Mouse (Mus musculus) ES-CJ7 (cell line): ENCODE results near the gene Fcgr4.

Source experiments
- DNase-seq: peaks from one replicate; pipeline ENCODE4 v3.0.0; 2011; ENCODE audit warnings: low read depth, low spot score

The Fcgr4 gene

DNA sequence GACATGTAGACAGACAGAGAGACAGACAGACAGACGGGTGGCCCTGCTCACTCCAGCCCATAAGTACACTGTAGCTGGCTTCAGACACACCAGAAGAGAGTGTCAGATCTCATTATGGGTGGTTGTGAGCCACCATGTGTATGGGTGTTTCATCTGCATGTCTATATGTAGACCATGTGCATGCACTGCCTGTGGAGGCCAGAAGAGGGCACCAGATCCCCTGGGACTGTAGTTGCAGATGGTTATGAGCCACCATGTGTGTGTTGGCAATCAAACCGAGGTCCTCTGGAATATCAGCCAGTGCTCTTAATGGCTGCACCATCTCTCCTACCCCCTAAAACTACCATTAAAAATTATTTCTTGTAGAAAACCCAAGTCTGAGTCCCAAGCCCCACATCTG, 11.8 kb upstream of the Fcgr4 start:
- DNase-seq = peak; percentile 83

DNA sequence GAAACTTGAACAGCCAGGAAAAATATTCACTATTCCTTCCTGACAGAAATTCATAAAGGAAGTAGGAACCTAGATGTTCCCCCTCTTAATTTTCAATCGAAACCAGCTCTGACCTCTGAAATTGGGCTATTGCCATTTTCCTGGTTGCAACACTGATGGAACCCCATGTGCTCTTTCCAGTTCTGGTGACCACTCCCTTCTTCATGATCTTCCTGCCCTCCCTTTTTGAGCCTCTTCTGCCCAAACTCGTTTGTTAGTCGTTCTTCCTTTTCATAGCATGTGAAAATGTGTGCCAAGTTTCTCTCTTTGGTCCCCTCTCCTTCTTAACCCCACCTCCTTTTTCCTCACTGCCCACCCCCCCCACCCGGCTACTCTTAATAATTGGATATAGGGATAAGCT, 7.0 kb upstream of the Fcgr4 start:
- no peak for DNase-seq

DNA sequence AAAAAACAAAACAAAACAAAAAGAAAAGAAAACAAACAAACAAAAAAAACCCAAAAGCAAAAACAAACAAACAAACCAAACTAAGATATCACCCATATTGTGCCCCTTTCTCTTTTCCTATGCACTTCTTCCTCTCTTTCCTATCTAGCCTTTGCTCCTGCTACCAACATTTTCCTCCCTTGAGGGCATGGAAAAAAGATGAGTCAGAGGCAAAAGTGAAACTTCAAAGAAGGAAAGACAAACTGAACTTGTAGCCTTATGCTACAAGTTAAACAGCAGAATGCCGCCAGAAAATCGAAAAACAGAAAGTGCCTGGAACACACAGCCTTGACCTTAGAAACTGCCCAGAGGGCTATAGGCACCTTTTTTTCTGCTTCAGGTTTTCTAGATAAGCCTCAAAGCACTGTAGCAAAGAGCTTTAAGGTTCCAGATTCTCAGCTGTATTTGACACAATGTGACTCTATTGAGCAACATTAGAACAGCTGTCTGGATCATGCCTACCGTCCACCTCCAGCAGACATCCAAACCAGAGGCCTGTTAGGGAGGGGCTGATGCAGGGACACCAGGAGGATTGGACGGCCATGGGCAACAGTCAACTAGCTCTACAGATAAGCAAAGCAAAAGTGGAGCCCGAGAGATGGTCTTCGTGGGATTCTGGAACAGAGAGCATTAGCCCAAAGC, 1.9 kb upstream of the Fcgr4 start:
- no peak for DNase-seq

DNA sequence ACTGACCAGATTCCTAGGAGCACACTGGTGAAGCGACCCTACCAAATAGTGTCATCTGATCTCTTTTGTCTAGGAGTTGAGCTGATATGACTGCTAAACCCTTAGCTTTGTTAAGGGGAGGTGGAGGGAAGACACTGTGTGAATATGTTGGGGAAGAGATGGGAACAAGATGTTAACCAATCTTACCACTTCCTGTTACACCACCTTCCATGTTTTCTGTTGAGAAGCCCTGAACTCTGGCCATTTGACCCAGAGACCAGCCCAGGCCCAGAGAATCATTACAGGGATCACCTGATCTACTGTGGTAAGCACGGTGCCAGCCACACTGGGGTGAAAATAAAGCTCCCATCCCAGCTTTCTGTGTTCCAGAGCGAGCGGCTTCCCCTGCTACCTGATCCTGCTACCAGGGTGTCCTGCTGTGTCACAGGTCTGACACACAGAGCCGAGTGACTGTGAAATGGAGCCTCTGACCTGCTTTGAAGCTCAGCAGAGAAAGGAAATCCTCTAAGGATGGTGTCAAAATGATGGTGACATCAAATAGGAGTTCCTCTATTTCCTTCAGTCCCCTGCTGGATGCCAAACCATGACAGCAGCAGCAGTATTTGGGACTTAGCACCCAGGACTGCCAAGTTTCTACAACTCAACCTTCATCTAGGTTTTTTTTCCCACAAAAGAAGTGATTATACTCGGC, 1.1 kb upstream of the Fcgr4 start:
- DNase-seq = no peak

DNA sequence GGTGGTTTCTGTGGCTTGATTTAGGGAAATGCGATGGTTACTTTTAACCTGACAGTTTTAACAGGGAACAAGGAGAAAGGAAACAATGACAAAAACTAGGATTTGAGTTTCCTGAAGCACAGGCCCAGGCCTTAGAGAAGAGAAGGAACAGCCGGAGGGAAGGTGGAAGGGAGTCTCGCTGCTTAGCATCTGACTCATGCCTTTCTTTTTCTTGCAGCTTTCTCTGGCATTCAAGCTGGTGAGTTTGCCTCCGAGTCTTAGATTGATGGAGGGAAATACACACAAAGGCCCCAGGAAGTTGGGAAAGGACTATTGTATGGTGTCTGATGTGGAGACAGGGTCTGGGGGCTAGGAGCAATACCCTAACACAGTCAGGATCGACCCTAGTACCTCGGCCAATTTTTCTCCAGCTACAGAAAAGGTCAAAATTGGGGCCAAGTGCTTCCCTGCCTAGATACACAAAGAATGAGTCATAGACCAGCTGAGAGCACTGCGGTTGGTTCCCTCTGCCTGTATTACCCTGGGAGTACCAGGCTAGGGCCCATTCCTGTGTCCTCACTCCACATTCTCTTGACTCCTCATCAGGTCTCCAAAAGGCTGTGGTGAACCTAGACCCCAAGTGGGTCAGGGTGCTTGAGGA, 711 bp downstream of the Fcgr4 start:
- DNase-seq = no peak

DNA sequence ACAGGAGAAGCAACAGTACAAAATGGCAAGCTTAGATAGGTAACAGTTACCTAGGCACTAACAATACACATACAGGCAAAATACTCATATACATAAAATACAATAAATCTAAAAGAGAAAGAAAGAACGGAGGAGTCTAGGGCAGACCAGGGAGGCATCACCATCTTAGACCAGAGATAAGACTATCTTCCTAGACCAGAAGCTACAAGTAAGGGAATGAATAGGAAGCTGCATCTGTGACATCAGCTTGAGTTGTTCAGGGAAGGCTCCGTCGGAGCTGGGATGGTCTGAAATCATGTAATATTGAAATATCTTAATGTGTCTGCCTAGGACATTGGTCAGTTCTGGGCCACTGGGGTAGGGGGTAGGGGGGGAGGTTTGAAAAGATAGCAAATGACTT, 13.0 kb downstream of the Fcgr4 start:
- no peak for DNase-seq

DNA sequence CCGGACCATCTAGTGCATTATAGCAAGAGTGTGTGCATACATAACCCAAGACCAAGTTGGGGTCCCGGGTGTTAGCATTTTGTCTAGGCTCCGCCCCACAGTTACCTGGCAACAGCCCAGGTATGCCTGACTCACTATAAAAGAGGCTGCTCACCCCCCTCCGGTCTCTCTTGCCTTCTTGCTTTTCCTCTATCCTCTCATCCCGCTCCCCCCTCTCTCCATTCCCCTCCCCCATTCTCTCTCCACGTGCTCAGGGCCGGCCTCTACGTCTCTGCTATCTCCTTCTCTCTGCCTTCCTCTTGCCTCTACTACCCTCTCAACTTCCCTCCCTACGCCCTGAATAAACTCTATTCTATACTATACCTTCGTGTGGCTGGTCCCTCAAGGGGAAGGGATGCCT, 14.0 kb downstream of the Fcgr4 start:
- DNase-seq = peak; percentile 30

DNA sequence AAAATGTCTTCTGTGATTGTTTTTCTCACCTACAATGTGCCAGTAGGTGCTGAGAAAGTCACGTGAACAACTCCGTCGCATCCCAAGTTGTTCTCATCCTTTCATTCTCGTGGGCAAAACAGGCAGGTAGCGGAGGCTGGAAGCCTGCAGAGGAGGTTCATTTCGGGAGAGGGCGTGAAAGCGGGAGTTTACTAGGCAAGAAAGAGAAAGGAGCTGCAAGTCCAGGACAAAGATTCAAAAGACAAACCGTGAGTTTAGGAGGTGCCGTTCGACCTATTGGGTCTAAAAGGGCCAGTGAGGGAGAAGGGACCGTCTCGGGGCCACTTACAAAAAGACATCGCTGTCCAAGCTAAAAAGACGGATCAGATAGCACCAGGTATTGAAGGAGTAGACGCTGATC, 14.5 kb downstream of the Fcgr4 start:
- peak; percentile 75 for DNase-seq

DNA sequence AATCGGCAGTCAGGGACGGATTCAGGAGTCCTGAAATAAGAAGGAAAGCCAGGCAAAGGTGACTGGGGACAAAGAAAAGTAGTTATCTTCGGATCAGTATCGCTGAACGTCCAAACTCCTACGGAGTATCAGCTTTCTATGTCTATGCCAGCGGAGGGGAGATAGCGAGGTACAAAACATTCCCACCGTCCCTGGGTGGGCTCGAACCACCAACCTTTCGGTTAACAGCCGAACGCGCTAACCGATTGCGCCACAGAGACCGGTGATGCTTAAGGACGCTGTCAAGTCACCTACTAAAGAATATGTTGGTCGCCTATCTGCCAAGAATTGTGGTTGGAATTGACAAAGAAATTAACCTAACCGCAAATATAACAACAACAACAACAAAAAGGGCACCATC, 15.0 kb downstream of the Fcgr4 start:
- DNase-seq = peak; percentile 90

DNA sequence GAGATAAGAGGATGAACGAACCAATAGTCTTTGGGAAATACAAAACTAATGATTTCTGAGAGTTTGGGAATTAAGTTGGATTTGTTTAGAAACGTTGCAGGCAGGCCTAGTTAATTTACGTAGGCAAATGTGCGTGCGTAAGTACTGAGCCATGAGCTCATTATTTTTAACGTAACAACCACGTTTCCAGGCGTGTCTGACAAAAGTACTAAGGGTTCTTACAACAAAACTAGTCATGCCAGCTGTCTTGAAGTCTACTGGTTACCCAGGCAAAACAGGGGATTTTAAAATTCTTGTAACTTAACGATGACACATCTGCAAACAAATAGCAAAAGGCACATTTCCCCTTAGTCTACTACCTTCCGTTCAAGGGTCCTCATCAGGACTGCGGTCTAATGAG, 15.5 kb downstream of the Fcgr4 start:
- DNase-seq = peak; percentile 60

DNA sequence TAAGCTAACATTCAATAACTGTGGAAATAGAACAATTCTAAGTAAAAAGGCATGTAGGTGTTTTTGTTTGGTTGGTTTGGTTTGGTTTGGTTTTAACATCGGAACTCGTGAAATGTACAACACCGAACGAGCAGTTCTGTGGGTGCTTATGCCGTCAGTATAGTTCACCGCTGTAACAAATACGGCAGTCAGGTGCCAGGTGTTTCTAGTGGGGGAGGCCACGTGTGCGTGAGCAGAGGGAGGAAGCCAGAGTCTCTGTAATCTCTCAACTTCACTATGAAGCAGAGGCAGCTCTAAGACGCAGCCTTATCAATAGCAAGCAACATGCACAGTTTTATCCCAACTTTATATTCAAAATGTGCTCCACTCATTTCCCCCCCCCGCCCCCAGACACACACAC, 16.9 kb downstream of the Fcgr4 start:
- no peak for DNase-seq

DNA sequence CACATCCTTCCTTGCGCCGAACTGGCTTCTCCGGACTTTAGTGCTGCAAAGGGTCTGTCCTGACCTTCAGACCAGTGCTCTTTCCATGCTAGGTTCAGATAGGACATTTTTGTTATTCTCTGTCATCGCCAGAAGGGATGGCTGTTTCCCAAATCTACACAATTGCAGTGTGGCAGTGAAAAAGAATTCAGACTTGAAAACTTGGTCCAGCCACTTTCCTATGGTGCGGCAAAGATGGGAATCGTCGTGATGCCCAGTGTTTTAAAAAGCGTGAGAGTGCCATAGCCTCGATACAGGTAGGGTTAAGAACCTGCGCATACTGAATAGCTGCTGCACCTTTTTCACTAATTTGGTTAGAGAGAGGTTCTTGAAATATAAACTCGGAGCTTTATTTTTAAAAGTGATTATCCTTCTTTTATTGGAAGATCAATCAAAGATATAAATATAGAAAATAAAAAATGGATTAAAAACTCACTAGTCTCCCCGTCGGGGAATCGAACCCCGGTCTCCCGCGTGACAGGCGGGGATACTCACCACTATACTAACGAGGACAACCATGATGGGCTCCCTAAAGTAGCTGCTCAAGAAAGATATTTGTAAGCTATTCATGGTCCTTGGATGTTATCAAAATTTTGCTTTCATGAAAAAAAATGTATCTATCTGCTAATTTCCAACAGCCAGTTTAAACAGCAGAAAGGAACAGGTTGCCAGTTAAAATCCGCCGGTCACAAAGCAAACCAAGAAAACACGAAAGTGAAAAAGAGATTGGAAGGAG, 18.0 kb downstream of the Fcgr4 start:
- DNase-seq = peak; percentile 71

DNA sequence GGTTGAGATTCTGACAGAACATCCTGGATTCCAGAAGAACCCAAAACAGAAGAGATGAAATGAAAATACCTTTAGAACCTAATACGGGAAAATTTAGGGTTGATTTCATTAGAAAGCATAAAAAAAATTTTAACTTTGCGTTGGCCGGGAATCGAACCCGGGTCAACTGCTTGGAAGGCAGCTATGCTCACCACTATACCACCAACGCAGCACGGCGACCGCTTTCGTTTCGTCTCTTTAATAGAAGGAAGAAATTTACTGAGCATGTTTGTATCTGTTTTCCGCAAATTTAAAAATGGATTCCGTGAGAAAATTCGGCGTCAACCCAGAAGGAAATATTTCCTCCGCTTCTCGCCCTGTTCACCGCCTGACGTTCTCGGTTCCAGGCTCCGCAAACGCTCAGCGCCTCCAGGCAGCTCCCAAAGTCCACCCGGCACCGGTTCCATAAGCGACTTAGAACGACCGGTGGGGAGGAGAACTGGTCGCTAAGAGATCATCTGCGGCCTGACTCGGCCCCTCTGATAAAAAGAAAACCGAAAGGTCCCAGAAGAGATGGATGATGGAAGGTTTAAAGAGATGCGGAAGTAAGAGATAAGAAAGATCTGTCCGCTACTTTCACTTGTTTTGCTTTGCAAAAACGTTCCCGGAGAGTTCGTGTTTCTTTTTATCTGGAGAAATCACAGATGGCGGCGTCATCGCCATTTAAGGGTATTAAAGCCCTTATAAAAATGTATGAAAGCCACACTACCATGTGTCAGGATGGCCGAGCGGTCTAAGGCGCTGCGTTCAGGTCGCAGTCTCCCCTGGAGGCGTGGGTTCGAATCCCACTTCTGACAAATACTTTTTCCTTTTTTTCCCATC, 19.4 kb downstream of the Fcgr4 start:
- DNase-seq = peak; percentile 69

DNA sequence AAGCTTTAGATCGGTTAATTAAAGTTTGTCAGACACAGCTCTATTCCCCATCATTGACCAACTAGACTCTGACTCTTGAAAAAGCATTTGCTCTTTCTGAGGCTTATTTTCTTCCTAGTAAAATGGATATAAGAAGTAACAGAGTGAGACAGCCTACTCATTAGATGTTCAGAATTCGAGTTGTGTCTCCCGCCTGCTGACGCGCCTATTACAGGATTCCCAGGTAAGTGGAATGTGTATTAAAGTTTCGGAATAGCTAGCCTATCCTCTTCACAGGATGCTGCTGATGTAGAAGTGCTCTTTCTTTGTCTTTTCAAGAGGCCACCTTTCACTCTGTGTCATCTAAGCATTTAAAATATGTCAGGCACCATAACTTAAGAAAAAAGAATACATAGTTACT, 20.4 kb downstream of the Fcgr4 start:
- peak; percentile 87 for DNase-seq

DNA sequence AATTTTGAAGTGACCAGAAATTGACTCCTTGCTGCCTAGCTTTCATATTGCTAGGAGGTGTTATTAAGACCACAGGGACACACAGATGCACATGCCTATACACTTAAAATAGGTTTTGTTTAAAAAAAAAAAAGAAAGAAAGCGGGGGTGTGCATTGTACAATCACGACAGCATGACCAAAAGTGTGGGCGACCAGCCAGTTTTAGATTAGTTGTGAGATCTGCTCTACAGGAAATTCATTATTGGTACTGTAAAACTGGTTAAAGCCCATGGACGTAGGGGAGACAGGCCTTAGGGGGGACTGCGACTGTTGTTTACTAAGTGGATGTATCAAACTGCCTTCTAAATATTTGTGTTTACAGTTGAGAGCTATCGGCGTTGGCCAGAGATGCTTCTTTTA, 21.2 kb downstream of the Fcgr4 start:
- no peak for DNase-seq

DNA sequence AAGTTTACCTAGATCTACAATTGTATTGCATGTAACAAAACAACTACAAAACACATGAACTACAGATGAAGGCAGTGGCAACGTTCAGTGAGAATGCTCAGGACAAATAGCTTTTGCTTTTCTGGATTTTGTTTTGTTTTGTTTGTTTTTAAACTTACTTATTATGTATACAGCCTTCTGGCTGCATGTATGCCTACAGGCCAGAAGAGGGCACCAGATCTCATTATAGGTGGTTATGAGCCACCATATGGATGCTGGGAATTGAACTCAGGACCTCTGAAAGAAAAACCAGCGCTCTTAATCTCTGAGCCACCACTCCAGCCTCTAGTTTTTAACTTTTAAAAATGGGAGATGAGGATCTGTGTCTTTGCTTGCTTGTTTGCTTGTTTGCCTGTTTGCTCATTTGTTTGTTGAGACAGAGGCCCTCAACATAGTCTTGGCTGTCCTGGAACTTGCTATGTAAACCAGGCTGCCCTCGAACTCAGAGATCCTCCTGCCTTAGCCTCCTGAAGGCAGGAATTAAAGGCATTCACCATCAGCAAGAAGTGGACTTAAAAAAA, 25.0 kb downstream of the Fcgr4 start:
- DNase-seq = no peak

DNA sequence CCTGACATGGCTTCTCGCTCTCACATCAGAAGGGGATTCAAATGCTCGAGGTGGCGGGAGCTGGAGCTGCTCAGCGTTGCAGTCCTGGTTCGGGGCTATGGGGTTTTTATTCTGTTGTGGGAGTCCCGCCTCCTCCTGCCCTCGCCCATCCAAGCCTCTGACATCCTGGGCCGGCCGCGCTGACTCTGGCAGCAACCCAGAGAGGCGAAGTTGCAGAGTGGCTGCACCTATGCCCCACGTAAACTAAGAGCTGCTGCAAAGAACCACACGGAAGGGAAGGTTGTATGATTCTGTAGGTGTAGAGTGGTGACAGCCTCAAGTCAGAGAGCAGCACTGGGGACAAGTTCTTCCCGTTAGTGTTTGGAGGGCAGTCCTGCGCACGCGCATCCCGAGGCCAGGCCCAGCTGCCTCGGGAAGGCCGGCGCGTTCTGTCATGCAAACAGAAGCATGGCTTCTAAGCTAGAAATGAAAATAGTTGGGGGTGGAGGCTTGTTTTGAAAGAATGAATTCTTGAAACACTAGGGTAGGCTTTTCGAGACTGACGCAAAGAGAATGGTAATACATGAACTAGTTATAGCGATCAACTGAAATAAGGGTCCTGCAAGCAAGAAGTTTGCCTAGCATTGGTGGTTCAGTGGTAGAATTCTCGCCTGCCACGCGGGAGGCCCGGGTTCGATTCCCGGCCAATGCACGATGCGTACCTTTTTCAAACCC, 25.8 kb downstream of the Fcgr4 start:
- DNase-seq = peak; percentile 38

DNA sequence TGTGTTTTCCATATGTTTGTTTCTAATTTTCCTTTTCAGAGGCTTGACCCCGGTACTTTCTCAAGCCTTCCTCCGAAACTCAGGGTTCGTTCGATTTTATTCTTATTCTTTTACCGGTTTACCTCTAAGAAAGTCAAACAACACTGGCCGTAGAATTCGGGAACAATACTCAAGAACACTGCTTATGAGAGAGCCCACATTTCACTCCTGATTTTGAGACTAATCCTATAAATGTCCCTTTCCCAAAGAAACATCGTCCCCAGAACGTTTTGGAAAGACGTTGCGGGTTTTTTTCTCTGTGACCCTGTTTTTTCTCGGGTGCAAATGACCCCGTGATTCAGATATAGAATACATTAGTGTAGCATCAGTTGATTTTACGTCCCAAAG, 26.4 kb downstream of the Fcgr4 start:
- DNase-seq = no peak

DNA sequence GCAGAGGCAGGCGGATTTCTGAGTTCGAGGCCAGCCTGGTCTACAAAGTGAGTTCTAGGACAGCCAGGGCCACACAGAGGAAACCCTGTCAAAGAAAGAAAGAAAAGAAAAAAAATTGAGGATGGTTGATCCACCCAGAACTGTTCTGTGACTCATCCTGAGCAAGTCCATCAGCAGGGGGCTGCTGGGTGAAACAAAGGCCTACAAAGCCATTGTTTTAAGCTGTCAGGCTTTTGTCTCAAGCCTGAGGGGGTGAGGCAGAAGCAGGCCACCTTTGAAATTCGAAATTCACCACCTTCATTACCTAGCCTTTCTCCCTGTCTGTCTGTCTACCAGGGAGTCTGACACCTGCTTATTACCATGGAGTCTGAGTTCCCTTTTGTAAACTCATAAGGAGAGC, 27.8 kb downstream of the Fcgr4 start:
- peak; percentile 80 for DNase-seq

DNA sequence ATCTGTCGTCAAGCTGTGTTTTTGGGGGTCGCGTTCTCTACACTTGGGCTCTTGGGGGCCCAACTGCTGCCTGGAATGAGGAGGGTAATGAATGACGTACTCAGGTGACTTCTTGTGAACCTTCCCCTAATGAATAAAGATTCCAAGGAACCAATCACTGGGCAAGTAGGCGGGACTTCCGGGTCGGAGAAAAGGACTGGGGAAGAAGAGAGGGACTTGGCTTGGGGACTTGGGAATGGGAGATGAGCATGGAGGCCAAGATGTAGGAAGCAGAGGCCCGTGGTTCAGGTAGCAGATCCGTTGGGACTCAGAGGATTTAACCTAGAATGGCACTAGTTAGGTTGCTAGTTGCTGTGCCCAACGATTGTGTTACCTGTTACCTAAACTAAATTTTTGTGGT, 30.5 kb downstream of the Fcgr4 start:
- DNase-seq = no peak
